Mouse (Mus musculus): ENCODE results near the gene Ltc4s.
A peak's percentile ranks its signal among the peaks of the same experiment; 100 is the strongest.

The Ltc4s gene

DNA sequence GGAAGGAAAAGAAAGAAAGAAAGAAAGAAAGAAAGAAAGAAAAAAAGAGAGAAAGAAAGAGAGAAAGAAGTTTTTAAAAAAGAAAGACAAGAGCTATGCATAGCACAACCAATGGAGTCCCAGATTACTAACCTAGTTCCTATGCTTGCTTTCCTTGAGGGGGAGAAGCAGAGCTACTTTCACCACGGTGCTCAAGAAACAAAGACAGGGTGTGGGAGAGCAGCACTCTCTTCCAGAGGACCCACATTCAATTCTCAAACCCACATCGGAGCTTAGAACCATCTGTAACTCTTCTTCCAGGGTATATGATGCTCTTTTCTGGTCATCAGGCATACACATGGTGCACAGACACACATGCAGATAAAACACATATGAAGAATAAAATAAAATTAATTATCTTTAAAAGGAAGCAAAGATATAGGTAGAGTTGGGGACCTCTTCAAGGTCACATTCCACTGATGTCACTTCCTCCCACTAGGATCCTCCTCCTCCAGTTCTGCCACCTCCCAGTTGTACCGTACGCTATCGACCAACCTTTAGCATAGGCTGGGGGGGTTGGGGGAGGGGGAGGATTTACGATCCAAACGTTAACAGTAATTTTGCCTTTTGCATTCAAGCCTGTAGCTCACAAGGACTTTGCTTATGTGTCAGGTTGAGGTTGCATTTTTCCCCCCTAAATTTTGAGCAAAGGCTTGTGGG, 10.2 kb upstream of the Ltc4s start:
- no peak for DNase-seq (ENCODE audit: low read depth in 1 of 2, low spot score in 2 of 2)

DNA sequence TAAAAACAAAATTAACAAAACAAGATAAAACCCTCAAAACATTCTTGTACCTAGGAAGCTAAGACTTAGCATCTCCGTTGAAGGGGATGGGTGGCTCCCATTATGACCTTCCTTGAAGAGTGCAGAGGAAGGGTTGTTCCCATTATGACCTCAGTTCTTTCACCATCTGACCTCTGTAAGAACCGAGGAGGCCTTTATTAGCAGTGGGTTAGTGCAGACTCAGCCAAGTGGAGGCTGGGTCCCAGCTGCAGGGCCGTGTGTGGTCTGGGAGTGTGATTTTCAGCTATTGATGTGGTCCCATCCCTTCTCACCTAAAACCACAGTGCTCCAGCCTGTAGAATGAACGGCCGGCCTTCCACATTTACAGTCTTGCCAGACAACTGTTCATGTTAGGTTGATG, 6.9 kb upstream of the Ltc4s start:
- DNase-seq (ENCODE audit: low read depth in 1 of 2, low spot score in 2 of 2) = peak in 1 of 2 experiments; percentile 21

DNA sequence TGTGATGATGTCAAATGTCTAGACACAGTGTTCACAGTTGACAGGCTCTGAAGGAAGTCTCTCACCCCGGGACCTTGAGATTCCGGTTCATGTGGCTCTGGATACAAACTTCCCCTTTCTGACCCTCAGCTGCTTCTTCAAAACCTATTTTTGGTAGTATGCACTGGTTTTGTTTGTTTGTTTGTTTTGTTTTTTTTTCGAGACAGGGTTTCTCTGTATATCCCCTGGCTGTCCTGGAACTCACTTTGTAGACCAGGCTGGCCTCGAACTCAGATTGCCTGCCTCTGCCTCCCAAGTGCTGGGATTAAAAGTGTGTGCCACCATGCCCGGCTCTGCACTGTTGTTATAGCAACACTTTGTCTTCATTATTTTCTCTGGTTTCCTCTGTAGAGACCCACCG, 5.5 kb upstream of the Ltc4s start:
- peak in 1 of 2 experiments; percentile 21 for DNase-seq (ENCODE audit: low read depth in 1 of 2, low spot score in 2 of 2)

DNA sequence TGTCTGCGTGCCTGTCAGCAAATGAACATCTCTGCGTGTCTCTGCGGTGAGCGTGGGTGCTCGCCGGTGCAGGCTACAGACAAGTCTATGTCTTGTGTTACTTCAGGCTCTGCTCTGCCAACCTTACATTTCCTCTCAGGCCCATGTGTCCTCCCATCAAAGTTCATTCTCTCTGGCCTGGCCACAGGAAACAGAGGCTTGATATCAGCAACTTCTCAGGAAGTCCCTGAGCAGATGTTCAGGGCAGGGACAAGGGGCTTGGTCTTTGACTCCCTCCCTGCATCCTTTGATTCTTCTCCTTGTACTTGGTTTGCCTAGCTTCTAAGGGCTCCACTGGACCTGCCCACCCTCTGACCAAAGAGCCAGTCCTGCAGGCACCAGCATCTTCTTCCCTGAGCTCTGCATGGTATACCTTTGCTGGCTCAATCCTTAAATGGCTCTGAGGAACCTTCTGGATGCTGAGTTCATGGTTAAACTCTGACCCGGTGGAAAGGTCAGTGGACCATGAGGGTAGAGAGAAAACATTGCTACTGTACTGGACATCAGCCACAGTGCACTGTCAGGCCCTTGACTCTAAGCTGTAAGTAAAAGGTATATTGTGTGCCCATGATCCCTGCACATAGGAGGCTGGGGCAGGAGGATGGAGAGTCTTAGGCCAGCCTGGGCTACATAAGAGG, 2.0 kb upstream of the Ltc4s start:
- no peak for DNase-seq (ENCODE audit: low read depth in 1 of 2, low spot score in 2 of 2)

DNA sequence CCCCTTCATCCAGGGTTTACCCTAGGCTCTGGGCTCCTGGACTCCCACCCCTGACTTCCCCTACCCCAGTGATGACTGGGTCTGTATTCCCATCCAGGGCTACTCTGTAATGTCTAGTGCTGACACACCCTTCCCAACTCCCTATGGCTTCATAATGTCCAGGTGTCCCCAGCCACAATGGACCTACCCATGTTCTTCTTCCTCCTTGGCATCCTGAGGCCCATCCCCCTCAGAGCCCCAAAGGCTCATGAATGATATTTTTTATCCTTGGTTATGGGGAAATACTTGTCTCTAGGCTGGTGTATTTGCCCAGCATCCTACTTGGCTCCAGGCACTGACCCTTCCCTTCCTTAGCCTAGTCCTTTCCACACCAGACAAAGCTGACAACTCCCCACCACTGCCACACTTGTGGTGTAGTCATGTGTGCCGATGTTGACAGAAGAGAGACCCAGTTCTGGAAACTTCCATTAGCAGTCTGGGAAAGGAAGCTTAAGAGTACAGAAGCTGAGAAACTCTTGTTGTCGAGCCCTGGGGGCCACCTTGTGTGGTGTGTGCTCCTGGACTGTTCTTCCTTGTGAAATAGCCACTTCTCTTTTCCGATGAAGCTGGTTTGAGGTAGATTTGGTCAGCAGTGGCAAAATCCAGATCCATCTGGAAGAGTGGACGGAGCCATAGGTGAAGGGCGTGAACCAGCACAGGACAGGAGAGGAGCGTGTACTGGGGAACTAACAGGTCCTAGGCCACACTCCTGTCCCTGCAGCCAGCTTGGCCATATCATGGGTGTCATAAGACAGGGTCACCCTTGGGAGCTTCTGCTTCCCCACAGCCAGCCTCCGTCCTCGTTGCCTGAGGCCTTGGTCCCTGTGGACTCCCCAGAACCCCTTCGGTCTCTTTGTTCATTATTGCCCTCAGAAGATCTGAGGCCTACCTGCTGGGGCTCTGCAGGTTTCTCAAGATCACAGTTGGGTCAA, 690 bp upstream of the Ltc4s start:
- DNase-seq (ENCODE audit: low read depth in 1 of 2, low spot score in 2 of 2) = no peak

DNA sequence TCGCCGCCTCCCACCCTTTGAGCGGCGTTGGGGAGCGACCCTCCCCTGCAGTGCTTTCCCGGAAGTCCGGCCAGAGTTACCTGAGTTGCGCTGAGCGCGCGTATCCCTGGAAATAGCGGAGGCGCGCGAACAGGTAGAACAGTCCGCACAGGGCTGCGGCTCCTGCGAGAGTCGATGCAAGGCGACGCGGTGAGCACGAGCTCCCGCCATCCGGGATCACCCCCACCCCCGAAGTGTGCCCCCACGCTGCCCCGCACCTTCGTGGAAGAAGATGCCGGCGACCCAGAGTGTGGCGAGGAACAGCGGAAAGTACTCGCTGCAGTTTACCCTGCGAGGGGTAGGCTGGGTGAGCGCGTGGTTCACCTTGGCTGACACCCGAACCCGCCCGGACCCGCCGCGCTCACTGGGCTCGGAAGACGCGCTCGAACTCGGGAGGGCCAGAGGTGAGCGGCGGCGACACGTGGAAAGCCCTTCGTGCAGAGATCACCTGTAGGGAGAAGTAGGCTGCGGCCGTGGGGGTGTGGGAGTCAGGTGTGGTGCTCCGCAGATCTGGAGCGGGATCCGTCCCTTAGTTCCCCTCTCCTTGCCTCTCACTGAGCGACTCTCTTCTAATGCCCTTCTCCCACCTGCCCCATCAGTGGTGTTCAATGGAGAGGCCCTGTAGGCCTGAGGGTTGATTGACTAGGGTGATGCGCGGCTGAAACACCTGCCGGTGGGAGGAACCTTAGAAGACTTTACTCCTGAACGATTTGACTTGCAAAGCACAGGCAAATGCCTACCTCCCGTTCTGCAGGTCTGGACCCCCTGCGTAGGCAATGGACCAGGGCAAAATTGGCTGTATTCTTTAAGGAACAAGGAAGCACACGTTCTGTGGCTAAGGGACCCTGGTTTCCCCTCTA, 1.2 kb downstream of the Ltc4s start:
- DNase-seq (ENCODE audit: low read depth in 1 of 2, low spot score in 2 of 2) = no peak

DNA sequence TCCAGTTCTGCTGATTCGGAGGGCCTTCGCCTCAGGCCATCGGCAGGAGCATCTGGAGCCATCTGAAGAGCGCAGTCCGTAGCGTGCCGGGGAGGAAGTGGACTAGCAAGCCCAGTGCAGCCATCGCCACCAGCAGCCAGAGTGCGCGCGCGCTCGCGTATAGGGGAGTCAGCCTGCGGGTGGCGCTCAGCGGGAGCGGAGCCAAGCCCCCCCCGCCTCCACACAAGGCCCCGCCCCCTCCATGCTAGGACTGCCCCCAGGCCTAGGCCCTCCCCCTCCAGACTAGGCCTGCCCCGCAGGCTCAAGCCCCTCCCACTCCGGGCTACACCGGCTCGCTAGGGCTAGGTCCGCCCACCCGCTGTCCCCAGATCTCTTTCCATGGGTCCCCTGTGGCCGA, 1.9 kb downstream of the Ltc4s start:
- peak; percentile 72 to 84 for DNase-seq (ENCODE audit: low read depth in 1 of 2, low spot score in 2 of 2)

DNA sequence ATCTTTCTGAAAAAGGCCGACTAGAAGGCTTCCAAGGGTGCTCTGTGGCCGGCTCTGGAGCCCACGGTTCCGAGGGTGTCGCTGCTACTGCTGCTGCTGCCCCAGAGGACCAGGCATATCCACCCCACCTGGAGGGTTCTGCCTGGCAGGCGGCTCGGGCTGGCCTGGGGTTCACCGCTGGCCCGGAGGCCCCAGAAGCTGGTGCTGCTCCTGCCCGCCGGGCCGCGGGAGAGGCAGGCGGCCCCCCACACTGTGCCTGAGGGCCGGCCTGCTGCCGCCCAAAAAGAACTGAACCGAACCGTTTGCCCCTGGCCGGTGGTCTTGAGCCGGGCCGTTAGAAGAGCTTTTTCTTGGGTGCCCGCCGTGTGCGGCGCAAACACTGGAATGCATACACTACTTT, 3.8 kb downstream of the Ltc4s start:
- DNase-seq (ENCODE audit: low read depth in 1 of 2, low spot score in 2 of 2) = no peak

DNA sequence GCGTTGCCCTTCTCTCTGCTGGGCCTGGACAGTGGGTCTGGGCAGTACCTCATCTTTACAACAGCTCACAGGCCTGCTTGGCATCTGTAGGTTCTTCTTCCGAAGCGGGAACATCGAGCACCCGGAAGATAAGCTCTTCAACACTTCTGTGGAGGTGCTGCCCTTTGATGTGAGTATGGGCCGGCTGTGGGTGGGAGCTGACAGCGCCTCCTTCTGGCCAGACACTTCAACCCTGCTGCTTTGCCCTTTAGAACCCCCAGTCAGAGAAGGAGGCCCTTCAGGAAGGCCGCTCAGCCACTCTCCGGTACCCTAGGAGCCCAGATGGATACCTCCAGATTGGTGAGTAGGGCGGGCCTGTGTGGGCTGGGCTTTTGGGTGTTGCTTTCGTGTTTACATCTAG, 4.4 kb downstream of the Ltc4s start:
- DNase-seq (ENCODE audit: low read depth in 1 of 2, low spot score in 2 of 2) = no peak

DNA sequence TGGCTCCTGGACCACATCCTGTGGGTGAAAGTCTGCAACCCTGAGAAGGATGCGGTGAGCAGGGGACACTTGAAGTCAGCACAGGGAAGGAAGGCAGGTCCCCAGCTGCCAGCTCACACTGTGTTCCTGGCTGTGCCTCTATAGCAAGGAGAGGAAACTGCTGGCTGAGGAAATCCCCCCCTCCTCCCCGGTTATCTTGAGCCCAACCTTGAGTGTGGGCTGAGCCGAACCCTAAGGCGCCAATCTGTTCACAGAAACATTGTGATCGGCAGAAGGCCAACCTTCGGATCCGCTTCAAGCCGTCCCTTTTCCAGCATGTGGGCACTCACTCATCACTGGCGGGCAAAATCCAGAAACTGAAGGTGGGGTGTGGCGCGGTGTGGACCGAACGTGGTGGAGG, 5.4 kb downstream of the Ltc4s start:
- no peak for DNase-seq (ENCODE audit: low read depth in 1 of 2, low spot score in 2 of 2)

DNA sequence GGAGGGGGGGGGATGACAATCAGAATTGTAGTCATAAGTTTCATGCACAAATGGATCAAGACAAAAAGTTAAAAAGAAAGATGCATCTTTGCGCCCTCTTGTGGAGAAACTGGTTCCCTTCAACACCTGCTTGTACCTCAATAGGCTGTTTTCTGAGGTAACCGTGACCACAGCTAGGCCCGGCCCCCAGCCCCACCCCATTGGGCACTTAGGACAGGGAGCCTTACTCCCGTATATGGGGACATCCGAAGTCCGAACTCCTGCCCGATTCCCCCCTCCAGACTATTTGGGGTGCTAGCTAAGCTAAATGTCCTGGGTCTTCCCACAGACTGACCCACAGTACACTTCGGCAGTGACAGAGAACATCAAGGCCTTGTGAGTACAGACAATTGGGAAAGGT, 7.0 kb downstream of the Ltc4s start:
- DNase-seq (ENCODE audit: low read depth in 1 of 2, low spot score in 2 of 2) = no peak

DNA sequence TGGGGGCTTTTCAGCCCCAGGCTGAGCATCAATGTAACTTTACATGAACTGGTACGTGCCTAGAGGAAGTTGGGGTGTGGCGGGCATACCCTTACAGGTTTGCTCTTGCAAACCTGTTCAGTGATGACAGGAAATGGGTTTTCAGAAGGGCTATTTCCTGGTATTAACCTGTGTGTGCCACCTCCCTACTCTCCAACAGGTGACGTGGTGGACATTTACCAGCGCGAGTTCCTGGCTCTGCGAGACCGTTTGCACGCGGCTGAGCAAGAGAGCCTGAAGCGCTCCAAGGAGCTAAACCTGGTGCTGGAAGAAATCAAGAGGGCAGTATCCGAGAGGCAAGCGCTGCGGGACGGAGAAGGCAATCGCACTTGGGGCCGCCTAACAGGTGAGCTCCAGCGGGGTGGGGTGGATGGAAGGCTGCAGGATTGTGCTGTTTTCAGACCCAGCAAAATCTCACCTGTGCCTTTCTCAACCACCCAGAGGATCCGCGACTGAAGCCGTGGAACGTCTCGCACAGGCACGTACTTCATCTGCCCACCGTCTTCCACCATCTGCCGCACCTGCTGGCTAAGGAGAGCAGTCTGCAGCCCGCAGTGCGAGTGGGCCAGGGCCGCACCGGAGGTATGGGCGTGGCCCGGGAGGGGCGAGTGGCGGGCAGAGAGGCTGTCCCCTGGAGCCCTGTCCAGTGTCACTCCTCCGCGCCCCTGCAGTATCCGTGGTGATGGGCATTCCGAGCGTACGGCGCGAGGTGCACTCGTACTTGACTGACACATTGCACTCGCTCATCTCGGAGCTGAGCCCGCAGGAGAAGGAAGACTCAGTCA, 7.7 kb downstream of the Ltc4s start:
- DNase-seq (ENCODE audit: low read depth in 1 of 2, low spot score in 2 of 2) = no peak

DNA sequence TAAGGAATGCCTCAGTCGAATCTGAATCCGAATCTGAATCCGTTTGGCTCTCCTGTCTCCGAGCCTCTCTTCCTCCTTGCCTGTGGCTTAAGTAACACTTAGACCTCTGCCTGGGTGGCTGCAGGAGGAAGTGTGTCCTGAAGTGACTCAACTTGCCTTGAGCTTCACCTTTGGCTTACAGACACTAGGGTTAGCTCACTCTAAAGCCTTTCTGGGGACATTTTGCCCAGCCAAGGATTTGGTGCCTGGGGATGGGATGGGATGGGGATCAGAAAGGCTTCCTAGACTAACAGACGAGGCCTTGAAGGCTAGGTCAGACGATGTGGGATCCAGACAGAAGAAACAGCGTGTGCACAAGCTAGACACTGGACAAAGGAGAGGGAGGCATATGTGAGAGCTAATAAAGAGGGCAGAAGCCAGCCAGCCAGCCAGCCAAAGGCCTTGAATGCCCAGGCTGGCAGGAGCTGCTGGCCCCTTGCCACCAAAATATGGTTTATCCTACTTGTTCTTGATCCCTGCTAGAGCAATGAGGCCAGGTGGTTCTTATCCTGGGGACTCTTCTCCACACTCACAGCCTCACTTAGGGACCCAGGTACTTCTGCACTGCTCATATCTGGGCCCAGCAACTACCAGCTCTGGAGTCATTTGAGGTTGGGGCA, 9.0 kb downstream of the Ltc4s start:
- DNase-seq (ENCODE audit: low read depth in 1 of 2, low spot score in 2 of 2) = no peak

DNA sequence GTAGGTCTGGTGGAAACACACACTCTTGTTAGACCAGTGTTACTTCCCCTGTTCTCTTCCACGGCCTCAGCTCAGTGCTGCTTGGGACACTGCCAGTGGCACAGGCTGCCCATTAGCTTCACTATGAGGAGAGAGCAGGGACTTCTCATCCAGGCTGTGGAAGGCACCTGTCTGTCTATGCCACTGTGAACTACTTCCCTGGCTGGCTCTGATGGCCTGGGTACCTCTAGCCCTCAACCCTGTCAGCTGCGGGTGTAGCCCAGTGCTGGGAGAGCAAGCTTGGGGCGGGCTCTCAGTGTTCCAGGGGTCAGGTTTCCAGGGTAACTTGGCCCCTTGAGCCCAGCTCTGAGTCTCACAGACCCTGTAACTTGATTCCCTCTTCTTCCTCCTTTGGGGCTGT, 9.6 kb downstream of the Ltc4s start:
- no peak for DNase-seq (ENCODE audit: low read depth in 1 of 2, low spot score in 2 of 2)

DNA sequence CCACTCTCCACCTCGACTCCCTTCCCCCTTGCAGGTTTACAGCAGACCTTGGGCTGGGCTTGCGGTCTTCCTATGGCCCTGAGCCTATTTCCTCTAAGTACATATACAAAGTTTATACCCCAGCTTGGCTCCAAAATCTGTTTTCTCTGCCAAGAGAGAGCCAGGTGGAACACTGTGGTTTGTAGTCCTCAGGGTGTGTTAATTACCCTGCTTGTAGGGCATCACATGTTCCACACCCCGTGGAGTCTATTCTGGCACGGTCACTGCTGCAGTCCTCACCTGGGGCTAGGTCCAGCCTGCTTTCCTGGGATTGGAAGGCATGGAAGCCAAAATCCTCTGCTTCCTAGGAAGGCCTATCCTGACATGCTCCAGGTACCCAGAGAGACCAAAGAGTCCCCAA, 10.7 kb downstream of the Ltc4s start:
- DNase-seq (ENCODE audit: low read depth in 1 of 2, low spot score in 2 of 2) = no peak

DNA sequence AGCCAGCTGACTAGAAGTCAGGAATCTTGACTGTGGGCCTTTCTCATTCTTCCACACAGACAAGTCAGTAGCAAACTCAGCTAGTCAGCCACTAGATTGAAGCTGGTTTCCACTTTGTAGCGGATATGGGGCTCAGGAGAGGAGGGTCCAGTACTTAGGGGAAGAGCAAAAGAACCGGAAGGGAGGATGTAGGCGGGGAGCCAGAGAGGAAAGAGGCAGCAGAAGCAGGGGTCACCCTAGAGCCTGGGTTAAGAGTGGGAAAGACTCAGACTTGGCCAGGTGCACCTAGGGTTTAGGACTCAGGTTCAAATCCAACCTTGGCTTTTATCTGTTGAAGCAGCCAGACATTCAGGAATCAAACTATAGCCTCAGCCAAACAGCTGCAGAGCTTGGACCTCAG, 11.2 kb downstream of the Ltc4s start:
- DNase-seq (ENCODE audit: low read depth in 1 of 2, low spot score in 2 of 2) = no peak

DNA sequence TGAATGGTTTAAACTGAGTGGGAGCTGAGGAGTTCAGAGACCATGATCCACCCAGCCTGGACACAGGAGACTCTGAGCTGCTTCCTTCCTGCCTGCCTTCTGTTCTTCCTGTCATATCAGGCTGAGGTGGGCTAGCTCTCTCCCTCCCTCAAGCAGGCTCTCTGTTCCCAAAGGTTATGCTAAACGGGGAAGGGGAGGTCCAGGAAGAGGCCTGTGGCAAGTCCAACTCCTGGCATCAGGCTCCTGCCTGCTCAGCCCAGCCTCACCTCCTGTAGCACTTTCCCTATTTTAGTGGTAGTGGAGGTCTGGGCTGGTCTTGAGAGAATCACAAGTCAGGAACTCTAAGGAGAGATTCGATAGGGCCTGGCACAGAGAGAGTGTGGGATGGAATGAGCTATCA, 12.0 kb downstream of the Ltc4s start:
- DNase-seq (ENCODE audit: low read depth in 1 of 2, low spot score in 2 of 2) = no peak

DNA sequence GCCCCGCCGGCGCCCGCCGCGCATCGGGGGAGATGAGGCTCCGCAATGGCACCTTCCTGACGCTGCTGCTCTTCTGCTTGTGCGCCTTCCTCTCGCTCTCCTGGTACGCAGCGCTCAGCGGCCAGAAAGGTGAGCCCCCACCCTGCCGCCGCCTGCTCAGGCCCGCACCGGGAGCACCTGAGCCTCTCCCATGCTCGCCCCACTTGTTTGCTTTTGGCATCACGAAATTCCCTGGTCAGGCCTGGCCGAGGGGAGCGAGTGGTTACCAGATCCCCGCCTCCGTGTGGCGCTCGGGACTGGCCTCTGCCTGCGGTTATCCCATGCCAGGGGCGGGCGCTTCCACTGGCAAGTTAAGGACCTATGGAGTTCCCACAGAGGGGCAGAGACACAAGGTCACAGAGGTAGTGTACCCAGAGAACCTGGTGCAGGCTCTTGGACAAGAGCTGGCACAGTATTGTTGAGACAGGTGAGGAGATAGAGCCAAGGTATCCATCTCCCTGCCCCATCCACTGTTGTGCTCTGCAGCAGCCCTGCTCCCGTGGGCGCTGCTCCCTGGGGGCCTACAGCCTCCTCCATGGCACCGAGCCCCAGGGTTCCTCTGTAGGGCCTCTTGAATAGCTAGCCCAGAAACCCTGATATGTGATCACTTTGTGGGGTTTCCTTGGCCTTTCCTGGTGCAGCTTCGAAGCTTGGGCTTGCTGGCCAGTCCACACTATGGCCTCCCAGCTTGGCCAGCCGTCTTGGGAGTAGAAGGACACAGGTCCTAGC, 12.6 kb downstream of the Ltc4s start:
- DNase-seq (ENCODE audit: low read depth in 1 of 2, low spot score in 2 of 2) = no peak
